Comparison of ENCODE assay signal across 21 mouse cellular contexts in genomic region chr14:79716704-79717103, GRCm38 (mm10). TPM values are rescaled to one million over a fixed set of nuclear protein-coding genes. Genes with fewer than 3 reads are reported as not detected.
DNase-seq lines count a peak whose midpoint lies in the region; ATAC-seq and TF ChIP-seq lines count a peak whose summit lies in the region.
"Had no signal": no experiment of that assay in that cellular context is flagged by ENCODE, and none has a peak within 500 bp of the region (broad histone marks: within the 10 kb centered on the region; RNA-seq: fewer than 3 reads in every experiment).

No protein-coding gene starts in this region.

- H3K27ac ChIP-seq in forebrain, embryonic 16.5 days (ENCODE audit: low read length): no peak overlapping the region
- no peak overlapping the region for H3K27ac ChIP-seq in forebrain, embryonic 11.5 days (ENCODE audit: low read depth, low read length)
- no peak overlapping the region for H3K27ac ChIP-seq in midbrain, embryonic 13.5 days
- no peak overlapping the region for H3K27ac ChIP-seq in midbrain, embryonic 11.5 days (ENCODE audit: low read depth, low read length)
- no peak overlapping the region for H3K27ac ChIP-seq in neural tube, embryonic 14.5 days (ENCODE audit: low read depth, low read length)
- H3K27ac ChIP-seq: embryonic facial prominence, embryonic 10.5 days; embryonic facial prominence, embryonic 12.5 days; forebrain, embryonic 15.5 days had no signal

- H3K27me3 ChIP-seq in forebrain, embryonic 16.5 days (replicated peaks; ENCODE audit: control insufficient read depth, insufficient read depth, low read length): no peaks in the 10 kb centered on the region
- H3K27me3 ChIP-seq in forebrain, embryonic 11.5 days (ENCODE audit: control insufficient read depth, insufficient read depth, low read length): no peaks in the 10 kb centered on the region
- no peaks in the 10 kb centered on the region for H3K27me3 ChIP-seq in midbrain, embryonic 13.5 days
- H3K27me3 ChIP-seq in midbrain, embryonic 11.5 days (ENCODE audit: control insufficient read depth, insufficient read depth, low read length): no peaks in the 10 kb centered on the region
- no peaks in the 10 kb centered on the region for H3K27me3 ChIP-seq in neural tube, embryonic 14.5 days (ENCODE audit: control insufficient read depth, insufficient read depth, low read length)
- H3K27me3 ChIP-seq: embryonic facial prominence, embryonic 12.5 days; forebrain, embryonic 15.5 days; Patski had no signal

- no peaks in the 10 kb centered on the region for H3K36me3 ChIP-seq in forebrain, embryonic 16.5 days (ENCODE audit: control insufficient read depth, insufficient read depth)
- H3K36me3 ChIP-seq in forebrain, embryonic 11.5 days (ENCODE audit: control insufficient read depth, insufficient read depth, low read length): no peaks in the 10 kb centered on the region
- no peaks in the 10 kb centered on the region for H3K36me3 ChIP-seq in midbrain, embryonic 13.5 days
- no peaks in the 10 kb centered on the region for H3K36me3 ChIP-seq in midbrain, embryonic 11.5 days (ENCODE audit: control insufficient read depth, insufficient read depth, low read length)
- H3K36me3 ChIP-seq in neural tube, embryonic 14.5 days (ENCODE audit: control insufficient read depth, insufficient read depth, low read length): no peaks in the 10 kb centered on the region
- H3K36me3 ChIP-seq: embryonic facial prominence, embryonic 10.5 days; embryonic facial prominence, embryonic 12.5 days; forebrain, embryonic 15.5 days; G1E had no signal

- peak; percentile 22; the same call in 1 of the 2 replicates for ATAC-seq in forebrain, embryonic 16.5 days
- no peak for ATAC-seq in forebrain, embryonic 11.5 days (replicated peaks; ENCODE audit: low FRiP score)
- ATAC-seq in midbrain, embryonic 13.5 days: peak; percentile 62; the same call in 1 of the 2 replicates
- ATAC-seq in midbrain, embryonic 11.5 days (ENCODE audit: low FRiP score): no peak
- ATAC-seq in neural tube, embryonic 14.5 days (ENCODE audit: low read depth): peak; percentile 50; the same call in 1 of the 2 replicates
- ATAC-seq: activated CD4-positive, CD25-positive, alpha-beta regulatory T cell, adult 4 months; forebrain, embryonic 15.5 days; Patski had no signal

- 50% methylated on average over 8 of the region's 8 CpGs for WGBS in forebrain, embryonic 16.5 days
- 51% methylated on average over 8 of the region's 8 CpGs for WGBS in forebrain, embryonic 11.5 days
- WGBS in midbrain, embryonic 13.5 days: 63% methylated on average over 8 of the region's 8 CpGs
- 61% methylated on average over 8 of the region's 8 CpGs for WGBS in midbrain, embryonic 11.5 days
- WGBS in neural tube, embryonic 14.5 days: 37% methylated on average over 8 of the region's 8 CpGs

- TF ChIP-seq CTCF in brain, embryonic 14.5 days (IDR thresholded peaks at IDR 0.05; ENCODE audit: borderline replicate concordance, extremely low read depth, insufficient read depth, insufficient read length): no peak

- no peak overlapping the region for H3K4me3 ChIP-seq in forebrain, embryonic 16.5 days (replicated peaks; ENCODE audit: low read length)
- H3K4me3 ChIP-seq in forebrain, embryonic 11.5 days (ENCODE audit: low read depth, low read length): no peak overlapping the region
- H3K4me3 ChIP-seq in midbrain, embryonic 13.5 days (replicated peaks): no peak overlapping the region
- H3K4me3 ChIP-seq in midbrain, embryonic 11.5 days (ENCODE audit: low read depth, low read length): no peak overlapping the region
- no peak overlapping the region for H3K4me3 ChIP-seq in neural tube, embryonic 14.5 days (ENCODE audit: low read depth, low read length)
- H3K4me3 ChIP-seq: embryonic facial prominence, embryonic 10.5 days; embryonic facial prominence, embryonic 12.5 days; forebrain, embryonic 15.5 days had no signal

- DNase-seq in forebrain, embryonic 11.5 days (ENCODE audit: low spot score): no peak
- DNase-seq in midbrain, embryonic 11.5 days (ENCODE audit: low spot score, missing footprints): no peak
- DNase-seq in neural tube, embryonic 10.5 days (ENCODE audit: extremely low spot score, low spot score): no peak
- DNase-seq in brain, embryonic 14.5 days (ENCODE audit: low read depth): peak; percentile 49
- DNase-seq in adrenal gland, adult 2 months: no peak
- DNase-seq: adrenal gland, postnatal 10 days; adrenal gland, postnatal 25 days; cerebellum, adult 11-12 months; cerebellum, adult 2 months; cerebellum, adult 9-10 months; cerebellum, postnatal 25 days had no signal

- TF ChIP-seq POLR2A in brain, embryonic 14.5 days (IDR thresholded peaks at IDR 0.05; ENCODE audit: borderline replicate concordance, extremely low read depth, insufficient read depth, insufficient read length, poor library complexity, severe bottlenecking): no peak

- H3K4me1 ChIP-seq in forebrain, embryonic 16.5 days (replicated peaks; ENCODE audit: control insufficient read depth, insufficient read depth, low read length): peaks cover 6% of the 10 kb centered on the region
- no peaks in the 10 kb centered on the region for H3K4me1 ChIP-seq in forebrain, embryonic 11.5 days (replicated peaks; ENCODE audit: control insufficient read depth, insufficient read depth, low read length)
- peaks cover 12% of the 10 kb centered on the region for H3K4me1 ChIP-seq in midbrain, embryonic 13.5 days (replicated peaks)
- no peaks in the 10 kb centered on the region for H3K4me1 ChIP-seq in midbrain, embryonic 11.5 days (ENCODE audit: control insufficient read depth, insufficient read depth, low read length)
- H3K4me1 ChIP-seq in neural tube, embryonic 14.5 days (ENCODE audit: control insufficient read depth, insufficient read depth, low read length): no peaks in the 10 kb centered on the region
- H3K4me1 ChIP-seq: embryonic facial prominence, embryonic 12.5 days had no signal

- no peak overlapping the region for H3K4me2 ChIP-seq in forebrain, embryonic 16.5 days (ENCODE audit: low read length)
- no peak overlapping the region for H3K4me2 ChIP-seq in forebrain, embryonic 11.5 days (ENCODE audit: low read depth, low read length, severe bottlenecking)
- H3K4me2 ChIP-seq in midbrain, embryonic 13.5 days (replicated peaks): no peak overlapping the region
- no peak overlapping the region for H3K4me2 ChIP-seq in midbrain, embryonic 11.5 days
- no peak overlapping the region for H3K4me2 ChIP-seq in neural tube, embryonic 14.5 days (ENCODE audit: low read depth, low read length)
- H3K4me2 ChIP-seq: embryonic facial prominence, embryonic 12.5 days; forebrain, embryonic 15.5 days had no signal

- H3K9me3 ChIP-seq in forebrain, embryonic 16.5 days (ENCODE audit: control insufficient read depth, low read length): no peaks in the 10 kb centered on the region
- no peaks in the 10 kb centered on the region for H3K9me3 ChIP-seq in forebrain, embryonic 11.5 days (ENCODE audit: control insufficient read depth, low read length)
- H3K9me3 ChIP-seq in midbrain, embryonic 13.5 days: no peaks in the 10 kb centered on the region
- no peaks in the 10 kb centered on the region for H3K9me3 ChIP-seq in midbrain, embryonic 11.5 days (ENCODE audit: control insufficient read depth, low read length)
- no peaks in the 10 kb centered on the region for H3K9me3 ChIP-seq in neural tube, embryonic 14.5 days (ENCODE audit: control insufficient read depth, low read length)
- H3K9me3 ChIP-seq: embryonic facial prominence, embryonic 10.5 days; embryonic facial prominence, embryonic 12.5 days; forebrain, embryonic 15.5 days had no signal

- H3K9ac ChIP-seq in forebrain, embryonic 16.5 days (replicated peaks; ENCODE audit: low read depth, low read length): no peak overlapping the region
- H3K9ac ChIP-seq in forebrain, embryonic 11.5 days (ENCODE audit: low read length): no peak overlapping the region
- no peak overlapping the region for H3K9ac ChIP-seq in midbrain, embryonic 13.5 days (replicated peaks)
- no peak overlapping the region for H3K9ac ChIP-seq in midbrain, embryonic 11.5 days (ENCODE audit: low read length)
- H3K9ac ChIP-seq in neural tube, embryonic 14.5 days (replicated peaks; ENCODE audit: low read depth, low read length): no peak overlapping the region
- H3K9ac ChIP-seq: embryonic facial prominence, embryonic 12.5 days; forebrain, embryonic 15.5 days had no signal

RNA-seq across cellular contexts. Expression of gene Pcdh8, which starts 54.4 kb away (rescaled TPM):
- 50.5 and 56.6 TPM in 2 replicates for polyA plus RNA-seq in forebrain, embryonic 16.5 days (2015; fragmentation: Nextera tagmentation; extraction: Ambion mirVana)
- 11.4 and 13.7 TPM in 2 replicates for polyA plus RNA-seq in forebrain, embryonic 11.5 days (2014; fragmentation: Nextera tagmentation; extraction: Ambion mirVana)
- 39.3 and 52.7 TPM in 2 replicates for polyA plus RNA-seq in midbrain, embryonic 13.5 days (2015; fragmentation: Nextera tagmentation; extraction: Ambion mirVana)
- 32.8 and 37.5 TPM in 2 replicates for polyA plus RNA-seq in midbrain, embryonic 11.5 days (2014; fragmentation: Nextera tagmentation; extraction: Ambion mirVana)
- 29.6 and 32.5 TPM in 2 replicates for polyA plus RNA-seq in neural tube, embryonic 14.5 days (2014; fragmentation: Nextera tagmentation; extraction: Ambion mirVana)
- polyA plus RNA-seq in brain, embryonic 14.5 days (2012; rRNA removed): 64.5 and 68.9 TPM in 2 replicates
- total RNA-seq in adrenal gland, adult 2 months (2021): under 1 TPM in 1 of 2 experiments, not detected in 1; 0.37 TPM
- 0.04 and 0.06 TPM in 2 replicates for polyA plus RNA-seq in adrenal gland, adult 2 months (2012; rRNA removed)
- polyA plus RNA-seq: activated CD4-positive, CD25-positive, alpha-beta regulatory T cell, adult 4 months; G1E had no signal

RNA-seq across cellular contexts. Expression of gene Cnmd, which starts 54.7 kb away (rescaled TPM):
- 0.62 and 8.4 TPM in 2 replicates for polyA plus RNA-seq in forebrain, embryonic 16.5 days (2015; fragmentation: Nextera tagmentation; extraction: Ambion mirVana)
- polyA plus RNA-seq in forebrain, embryonic 11.5 days (2014; fragmentation: Nextera tagmentation; extraction: Ambion mirVana): 3.4 and 4.1 TPM in 2 replicates
- 1.1 and 1.2 TPM in 2 replicates for polyA plus RNA-seq in midbrain, embryonic 13.5 days (2015; fragmentation: Nextera tagmentation; extraction: Ambion mirVana)
- 8.0 TPM in 2 replicates for polyA plus RNA-seq in midbrain, embryonic 11.5 days (2014; fragmentation: Nextera tagmentation; extraction: Ambion mirVana)
- polyA plus RNA-seq in neural tube, embryonic 14.5 days (2014; fragmentation: Nextera tagmentation; extraction: Ambion mirVana): 1.5 and 13.4 TPM in 2 replicates
- polyA plus RNA-seq in brain, embryonic 14.5 days (2012; rRNA removed): 1.7 and 2.6 TPM in 2 replicates
- 1 to 10 TPM; 1.8 to 2.4 TPM for total RNA-seq in adrenal gland, adult 2 months (2021)
- not detected in 2 replicates for polyA plus RNA-seq in adrenal gland, adult 2 months (2012; rRNA removed)
- polyA plus RNA-seq: activated CD4-positive, CD25-positive, alpha-beta regulatory T cell, adult 4 months; C2C12; G1E had no signal

Comparison
In these comparisons a context has a peak if more than half of its experiments do, and no peak if none do; other contexts are left out.
1. ATAC-seq: peak in forebrain, embryonic 16.5 days (single experiment), midbrain, embryonic 13.5 days (single experiment) and neural tube, embryonic 14.5 days (single experiment); none in forebrain, embryonic 11.5 days (single experiment) and midbrain, embryonic 11.5 days (single experiment).
2. RNA of gene Pcdh8, which starts 54.4 kb away (polyA plus RNA-seq): 64.5 to 68.9 TPM in brain, embryonic 14.5 days, 39.3 to 52.7 TPM in midbrain, embryonic 13.5 days, 50.5 to 56.6 TPM in forebrain, embryonic 16.5 days, 32.8 to 37.5 TPM in midbrain, embryonic 11.5 days, 29.6 to 32.5 TPM in neural tube, embryonic 14.5 days and 11.4 to 13.7 TPM in forebrain, embryonic 11.5 days; 0.04 to 0.06 TPM in adrenal gland, adult 2 months; every median in the first group is over 10 times any median in the second.